Mouse (Mus musculus): ENCODE measurements around the gene Saxo2. TPM values are rescaled to one million over a fixed set of nuclear protein-coding genes. Genes with fewer than 3 reads are reported as not detected.
A peak's percentile ranks its signal among the peaks of the same experiment; 100 is the strongest.

Gene Saxo2
- 5.9 and 8.5 TPM in 2 replicates for polyA plus RNA-seq (2016; fragmentation: Nextera tagmentation; extraction: Ambion mirVana)

GRCm38 (mm10) chr7:82648353-82649080 lies at the start of gene Saxo2, which contains the start of gene Efl1:
TSS of gene Saxo2 (minus strand) at chr7:82648528.
TSS of gene Efl1 (plus strand) at chr7:82648614.
- WGBS = 1% methylated on average over 42 of the region's 46 CpGs

GRCm38 (mm10) chr7:82697668-82698067 lies 49.3 kb upstream of the Saxo2 start:
- H3K27me3 ChIP-seq (ENCODE audit: low read depth, poor library complexity, severe bottlenecking) = no peaks in the 10 kb centered on the region
- no peaks in the 10 kb centered on the region for H3K9me3 ChIP-seq (replicated peaks)
- H3K27ac ChIP-seq (replicated peaks) = no peak overlapping the region
- no peaks in the 10 kb centered on the region for H3K4me1 ChIP-seq
- no peak for DNase-seq (ENCODE audit: low spot score)
- WGBS = 75% methylated on average over 8 of the region's 8 CpGs
- peaks cover 71% of the 10 kb centered on the region for H3K36me3 ChIP-seq
- no peak overlapping the region for H3K4me3 ChIP-seq

More at GRCm38 (mm10) chr7:82648353-82649080, at the start of gene Saxo2, which contains the start of gene Efl1:
- peak within 1 kb of the TSS; percentile 86 for H3K27ac ChIP-seq (replicated peaks)
- H3K4me1 ChIP-seq = peaks cover 20% of the 10 kb centered on the region
- H3K27me3 ChIP-seq (ENCODE audit: low read depth, poor library complexity, severe bottlenecking) = no peaks in the 10 kb centered on the region
- no peaks in the 10 kb centered on the region for H3K9me3 ChIP-seq (replicated peaks)
- H3K4me3 ChIP-seq = peak within 1 kb of the TSS; percentile 79
- H3K36me3 ChIP-seq = peaks cover 13% of the 10 kb centered on the region
- peak; percentile 95 for DNase-seq (ENCODE audit: low spot score)

- Histone ChIP-seq H3K4me1 (peaks cover 4% of the 10 kb centered on the region; the same call in 1 of the 2 replicates), H3K9me3 (replicated peaks) (no peaks in the 10 kb centered on the region), H3K36me3 (peaks cover 56% of the 10 kb centered on the region), H3K27ac (replicated peaks) (no peak overlapping the region), H3K4me3 (no peak overlapping the region), H3K27me3 (ENCODE audit: low read depth, poor library complexity, severe bottlenecking) (no peaks in the 10 kb centered on the region)
- 84% methylated on average over 6 of the region's 6 CpGs for WGBS
- no peak for DNase-seq (ENCODE audit: low spot score)
These were observed 42.9 kb upstream of the Saxo2 start for GRCm38 (mm10) chr7:82691021-82691738.

- H3K4me3 ChIP-seq = no peak overlapping the region
- H3K27me3 ChIP-seq (ENCODE audit: low read depth, poor library complexity, severe bottlenecking) = no peaks in the 10 kb centered on the region
- no peak overlapping the region for H3K27ac ChIP-seq (replicated peaks)
- no peaks in the 10 kb centered on the region for H3K9me3 ChIP-seq (replicated peaks)
- no peak for DNase-seq (ENCODE audit: low spot score)
- 53% methylated on average over 3 of the region's 3 CpGs for WGBS
- H3K36me3 ChIP-seq = peaks cover 51% of the 10 kb centered on the region
- H3K4me1 ChIP-seq = peaks cover 4% of the 10 kb centered on the region; the same call in 1 of the 2 replicates
These were observed 40.4 kb upstream of the Saxo2 start for GRCm38 (mm10) chr7:82688736-82689135.

GRCm38 (mm10) chr7:82679901-82680300 lies 31.6 kb upstream of the Saxo2 start:
- 94% methylated on average over 5 of the region's 5 CpGs for WGBS
- Histone ChIP-seq H3K36me3 (peaks cover 56% of the 10 kb centered on the region), H3K27me3 (ENCODE audit: low read depth, poor library complexity, severe bottlenecking) (no peaks in the 10 kb centered on the region), H3K4me1 (no peaks in the 10 kb centered on the region), H3K27ac (replicated peaks) (no peak overlapping the region), H3K9me3 (replicated peaks) (no peaks in the 10 kb centered on the region), H3K4me3 (no peak overlapping the region)
- DNase-seq (ENCODE audit: low spot score) = no peak

GRCm38 (mm10) chr7:82676834-82677233 lies 28.5 kb upstream of the Saxo2 start:
- H3K9me3 ChIP-seq (replicated peaks) = no peaks in the 10 kb centered on the region
- WGBS = 90% methylated on average over 6 of the region's 6 CpGs
- no peak for DNase-seq (ENCODE audit: low spot score)

GRCm38 (mm10) chr7:82676001-82676400 lies 27.7 kb upstream of the Saxo2 start:
- 94% methylated on average over 5 of the region's 5 CpGs for WGBS
- H3K36me3 ChIP-seq = peaks cover 61% of the 10 kb centered on the region
- no peak for DNase-seq (ENCODE audit: low spot score)

More at GRCm38 (mm10) chr7:82676834-82677233, 28.5 kb upstream of the Saxo2 start:
- H3K36me3 ChIP-seq = peaks cover 61% of the 10 kb centered on the region
- no peaks in the 10 kb centered on the region for H3K4me1 ChIP-seq
- no peak overlapping the region for H3K27ac ChIP-seq (replicated peaks)
- H3K27me3 ChIP-seq (ENCODE audit: low read depth, poor library complexity, severe bottlenecking) = no peaks in the 10 kb centered on the region
- H3K4me3 ChIP-seq = no peak overlapping the region

GRCm38 (mm10) chr7:82664604-82665003 lies 16.3 kb upstream of the Saxo2 start:
- no peak for DNase-seq (ENCODE audit: low spot score)
- Histone ChIP-seq H3K27ac (replicated peaks) (no peak overlapping the region), H3K36me3 (peaks cover 60% of the 10 kb centered on the region), H3K4me3 (no peak overlapping the region), H3K4me1 (no peaks in the 10 kb centered on the region), H3K27me3 (ENCODE audit: low read depth, poor library complexity, severe bottlenecking) (no peaks in the 10 kb centered on the region), H3K9me3 (replicated peaks) (0 out of 2 replicates have a peak, but pooled peaks cover 7% of the 10 kb centered on the region)
- 89% methylated on average over 3 of the region's 3 CpGs for WGBS

More at GRCm38 (mm10) chr7:82676001-82676400, 27.7 kb upstream of the Saxo2 start:
- H3K27ac ChIP-seq (replicated peaks) = no peak overlapping the region
- no peaks in the 10 kb centered on the region for H3K9me3 ChIP-seq (replicated peaks)
- H3K4me3 ChIP-seq = no peak overlapping the region
- H3K27me3 ChIP-seq (ENCODE audit: low read depth, poor library complexity, severe bottlenecking) = no peaks in the 10 kb centered on the region
- no peaks in the 10 kb centered on the region for H3K4me1 ChIP-seq

GRCm38 (mm10) chr7:82649081-82649445 lies 735 bp upstream of the Saxo2 start:
- Histone ChIP-seq H3K4me3 (peak overlapping the region; percentile 79), H3K27ac (replicated peaks) (peak overlapping the region; percentile 86), H3K27me3 (ENCODE audit: low read depth, poor library complexity, severe bottlenecking) (no peaks in the 10 kb centered on the region), H3K36me3 (peaks cover 13% of the 10 kb centered on the region), H3K9me3 (replicated peaks) (no peaks in the 10 kb centered on the region), H3K4me1 (peaks cover 20% of the 10 kb centered on the region)
- DNase-seq (ENCODE audit: low spot score) = no peak
- WGBS = 25% methylated on average over 6 of the region's 6 CpGs

- Histone ChIP-seq H3K9me3 (replicated peaks) (no peaks in the 10 kb centered on the region), H3K4me1 (peaks cover 20% of the 10 kb centered on the region), H3K27ac (replicated peaks) (peak overlapping the region; percentile 86), H3K27me3 (ENCODE audit: low read depth, poor library complexity, severe bottlenecking) (no peaks in the 10 kb centered on the region), H3K36me3 (peaks cover 10% of the 10 kb centered on the region), H3K4me3 (peak overlapping the region; percentile 79)
- DNase-seq (ENCODE audit: low spot score) = no peak
- 35% methylated on average over 4 of the region's 4 CpGs for WGBS
These were observed 419 bp downstream of the Saxo2 start for GRCm38 (mm10) chr7:82647909-82648308.

GRCm38 (mm10) chr7:82647183-82647582 lies 1.1 kb downstream of the Saxo2 start:
- 91% methylated on average over 3 of the region's 3 CpGs for WGBS
- no peak overlapping the region for H3K27ac ChIP-seq (replicated peaks)
- peaks cover 20% of the 10 kb centered on the region for H3K4me1 ChIP-seq
- no peak overlapping the region for H3K4me3 ChIP-seq
- DNase-seq (ENCODE audit: low spot score) = no peak
- H3K36me3 ChIP-seq = peaks cover 2% of the 10 kb centered on the region
- no peaks in the 10 kb centered on the region for H3K9me3 ChIP-seq (replicated peaks)
- H3K27me3 ChIP-seq (ENCODE audit: low read depth, poor library complexity, severe bottlenecking) = no peaks in the 10 kb centered on the region

GRCm38 (mm10) chr7:82625342-82625741 lies 23.0 kb downstream of the Saxo2 start:
- H3K27ac ChIP-seq (replicated peaks) = no peak overlapping the region
- H3K9me3 ChIP-seq (replicated peaks) = no peaks in the 10 kb centered on the region
- 20% methylated on average over 7 of the region's 7 CpGs for WGBS
- H3K4me3 ChIP-seq = no peak overlapping the region
- peak; percentile 44 for DNase-seq (ENCODE audit: low spot score)
- no peaks in the 10 kb centered on the region for H3K36me3 ChIP-seq
- H3K4me1 ChIP-seq = no peaks in the 10 kb centered on the region
- H3K27me3 ChIP-seq (ENCODE audit: low read depth, poor library complexity, severe bottlenecking) = no peaks in the 10 kb centered on the region

GRCm38 (mm10) chr7:82609629-82610028 lies 38.7 kb downstream of the Saxo2 start:
- Histone ChIP-seq H3K4me3 (no peak overlapping the region), H3K36me3 (no peaks in the 10 kb centered on the region), H3K27ac (replicated peaks) (no peak overlapping the region), H3K27me3 (ENCODE audit: low read depth, poor library complexity, severe bottlenecking) (no peaks in the 10 kb centered on the region), H3K9me3 (replicated peaks) (no peaks in the 10 kb centered on the region), H3K4me1 (no peaks in the 10 kb centered on the region)
- 66% methylated on average over 3 of the region's 3 CpGs for whole genome bisulfite sequencing
- no peak for DNase-seq (ENCODE audit: low spot score)
